Mouse (Mus musculus): ENCODE measurements at regions not wholly inside any gene's neighbourhood (a gene's known extent, or its start where the extent isn't known, plus 50 kb on each side); places are given as distances from the start of the nearest gene placed in this dataset.

GRCm38 (mm10) chr5:75248279-75248678, 96.2 kb downstream of the Pdgfra start:
- no peak for DNase-seq (ENCODE audit: low spot score)

- no peak for DNase-seq (ENCODE audit: low spot score)
These were observed 97.6 kb downstream of the Pdgfra start for GRCm38 (mm10) chr5:75249671-75250070.

GRCm38 (mm10) chr5:75253349-75253748, 101.3 kb downstream of the Pdgfra start:
- no peak for DNase-seq (ENCODE audit: low spot score)

- DNase-seq (ENCODE audit: low spot score): no peak
These were observed 101.7 kb downstream of the Pdgfra start for GRCm38 (mm10) chr5:75253830-75254229.

- DNase-seq (ENCODE audit: low spot score): no peak
These were observed 104.1 kb downstream of the Pdgfra start for GRCm38 (mm10) chr5:75256186-75256585.

- no peak for DNase-seq (ENCODE audit: low spot score)
These were observed 105.0 kb downstream of the Pdgfra start for GRCm38 (mm10) chr5:75257067-75257466.

GRCm38 (mm10) chr5:75260247-75260646, 108.2 kb downstream of the Pdgfra start:
- DNase-seq (ENCODE audit: low spot score): peak; percentile 61

- DNase-seq (ENCODE audit: low spot score): no peak
These were observed 114.1 kb downstream of the Pdgfra start for GRCm38 (mm10) chr5:75266111-75266676.

- no peak for DNase-seq (ENCODE audit: low spot score)
These were observed 114.8 kb downstream of the Pdgfra start for GRCm38 (mm10) chr5:75266871-75267270.

- no peak for DNase-seq (ENCODE audit: low spot score)
These were observed 115.7 kb downstream of the Pdgfra start for GRCm38 (mm10) chr5:75267766-75268165.

- no peak for DNase-seq (ENCODE audit: low spot score)
These were observed 125.9 kb downstream of the Pdgfra start for GRCm38 (mm10) chr5:75278041-75278440.

GRCm38 (mm10) chr5:75279561-75280171, 127.6 kb downstream of the Pdgfra start:
- no peak for DNase-seq (ENCODE audit: low spot score)

GRCm38 (mm10) chr5:75280698-75281097, 128.6 kb downstream of the Pdgfra start:
- DNase-seq (ENCODE audit: low spot score): peak; percentile 36

- DNase-seq (ENCODE audit: low spot score): no peak
These were observed 129.4 kb downstream of the Pdgfra start for GRCm38 (mm10) chr5:75281510-75281909.

- no peak for DNase-seq (ENCODE audit: low spot score)
These were observed 130.5 kb downstream of the Pdgfra start for GRCm38 (mm10) chr5:75282617-75283016.

GRCm38 (mm10) chr5:75283841-75284240, 131.7 kb downstream of the Pdgfra start:
- DNase-seq (ENCODE audit: low spot score): no peak

GRCm38 (mm10) chr5:75285950-75286349, 133.9 kb downstream of the Pdgfra start:
- DNase-seq (ENCODE audit: low spot score): no peak

- DNase-seq (ENCODE audit: low spot score): no peak
These were observed 143.6 kb downstream of the Pdgfra start for GRCm38 (mm10) chr5:75295676-75296075.

GRCm38 (mm10) chr5:75312897-75313296, 160.8 kb downstream of the Pdgfra start:
- no peak for DNase-seq (ENCODE audit: low spot score)

- no peak for DNase-seq (ENCODE audit: low spot score)
These were observed 163.9 kb downstream of the Pdgfra start for GRCm38 (mm10) chr5:75315956-75316355.

GRCm38 (mm10) chr5:75320536-75320935, 168.4 kb downstream of the Pdgfra start:
- no peak for DNase-seq (ENCODE audit: low spot score)

GRCm38 (mm10) chr5:75334050-75334449, 182.0 kb downstream of the Pdgfra start:
- peak; percentile 8 for DNase-seq (ENCODE audit: low spot score)

- no peak for DNase-seq (ENCODE audit: low spot score)
These were observed 184.4 kb downstream of the Pdgfra start for GRCm38 (mm10) chr5:75336454-75336853.

- no peak for DNase-seq (ENCODE audit: low spot score)
These were observed 186.3 kb downstream of the Pdgfra start for GRCm38 (mm10) chr5:75338439-75338838.
